Mouse (Mus musculus) cerebellum, postnatal 36 days (tissue): Measurements from ENCODE around the gene Atg16l2.

ENCODE experiments used
- DNase-seq, 2 experiments: peaks; one replicate each; pipeline ENCODE4 v3.0.0; 2021 to 2022; ENCODE audit warnings: mixed read lengths in 2 of 2

The Atg16l2 gene

GRCm38 (mm10) chr7:101213515-101214263 is 88.4 kb downstream of the Atg16l2 start:
- DNase-seq, result no peak
